Mouse (Mus musculus) limb, embryonic 13.5 days (tissue): ENCODE results near the gene Gm21764. TPM values are rescaled to one million over a fixed set of nuclear protein-coding genes. Genes with fewer than 3 reads are reported as not detected.
"Not testable (repeated sequence)": the region's sequence is repeated elsewhere in the genome, so short reads cannot be mapped to it uniquely, and the experiment has no call there.

ENCODE experiments used
- ATAC-seq: fragments of 200-750 bp; cut with Nextera tagmentation; 2 replicates; pipeline ENCODE4 v1.8.0; 2017; ENCODE audit warnings: low read depth, moderate number of reproducible peaks, moderate TSS enrichment; ENCODE audit not compliant: low FRiP score
- H3K27ac ChIP-seq: fragments of 300-500 bp; sonication (generic); 2 replicates; pipeline ENCODE4 v1.5.1; 2015; ENCODE audit warnings: inconsistent platforms, mild to moderate bottlenecking, moderate library complexity
- H3K27me3 ChIP-seq: fragments of 300-500 bp; sonication (generic); 2 replicates; pipeline ENCODE4 v1.6.1; 2015; ENCODE audit warnings: mild to moderate bottlenecking, inconsistent platforms
- H3K36me3 ChIP-seq: fragments of 300-500 bp; sonication (generic); 2 replicates; pipeline ENCODE4 v1.6.1; 2015; ENCODE audit warnings: inconsistent platforms, mild to moderate bottlenecking, moderate library complexity
- H3K4me1 ChIP-seq: fragments of 300-500 bp; sonication (generic); 2 replicates; pipeline ENCODE4 v1.6.1; 2015; ENCODE audit warnings: inconsistent platforms
- H3K4me2 ChIP-seq: fragments of 300-500 bp; sonication (generic); replicated peaks from 2 replicates; pipeline ENCODE4 v1.6.1; 2015; ENCODE audit warnings: inconsistent platforms, mild to moderate bottlenecking, moderate library complexity
- H3K4me3 ChIP-seq: fragments of 300-500 bp; sonication (generic); 2 replicates; pipeline ENCODE4 v1.5.1; 2015; ENCODE audit warnings: moderate library complexity, mild to moderate bottlenecking, inconsistent platforms
- H3K9ac ChIP-seq: fragments of 300-500 bp; sonication (generic); 2 replicates; pipeline ENCODE4 v1.6.1; 2015; ENCODE audit warnings: mild to moderate bottlenecking, inconsistent platforms
- H3K9me3 ChIP-seq: fragments of 300-500 bp; sonication (generic); 2 replicates; pipeline ENCODE4 v1.6.1; 2016; ENCODE audit warnings: inconsistent platforms
- WGBS: fragments of 180-500 bp; shearing (Covaris S2); methylation state at CpG from one replicate; pipeline ENCODE4 v1.1.7; 2015; 5-methylcytosine and 5-hydroxymethylcytosine counted together
- polyA plus RNA-seq: library from polyadenylated mRNA; unstranded; fragments of >200 nt; fragmentation: Nextera tagmentation; extraction: Ambion mirVana; gene quantifications from 2 replicates; pipeline ENCODE4 v1.2.1, GENCODE M21; 2015

Gm21764 gene
- not detected in 2 replicates for polyA plus RNA-seq

DNA sequence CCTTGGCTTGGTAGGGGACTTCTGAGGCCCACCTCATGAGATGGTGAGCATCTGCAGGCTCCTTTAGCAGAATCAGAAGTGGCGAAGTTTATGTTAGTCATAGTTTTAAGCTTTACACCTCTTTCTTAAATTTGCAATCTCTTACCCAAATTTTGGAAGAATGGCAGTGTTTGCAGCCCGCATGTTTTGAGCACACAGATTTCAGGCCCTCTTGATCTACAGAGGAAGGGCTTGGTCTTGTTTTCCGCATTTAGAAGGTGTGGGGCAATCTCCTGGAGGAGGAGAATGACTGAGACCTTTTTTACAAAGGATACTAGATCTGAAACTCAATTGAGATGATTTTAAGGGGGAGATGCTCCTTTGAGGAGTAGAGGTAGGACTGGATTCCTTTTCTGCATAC is at the start of gene Gm21764:
Gene Gm21764, minus strand, starts transcription at position 101 of the 400 bp plus-strand sequence.
- H3K4me3 ChIP-seq, H3K9me3 ChIP-seq, H3K27me3 ChIP-seq, H3K27ac ChIP-seq, ATAC-seq, H3K4me2 ChIP-seq, H3K4me1 ChIP-seq, H3K9ac ChIP-seq, H3K36me3 ChIP-seq: not testable (repeated sequence)
- no CpG with 5 or more reads among the region's 3 CpGs for WGBS

GRCm38 (mm10) chrY:18088816-18089215 is 27.2 kb upstream of the Gm21764 start, which contains the start of gene Ssty1:
Gene Ssty1 (plus strand): TSS chrY:18089116.
- H3K27me3 ChIP-seq, H3K9ac ChIP-seq, H3K4me2 ChIP-seq, H3K4me1 ChIP-seq, H3K4me3 ChIP-seq, ATAC-seq, H3K9me3 ChIP-seq, H3K36me3 ChIP-seq, H3K27ac ChIP-seq: not testable (repeated sequence)

Other genes with a start within 250 kb of the Gm21764 start
- not detected in 2 replicates for gene Gm21904, start 215.5 kb downstream of the Gm21764 start, polyA plus RNA-seq
- not detected in 2 replicates for gene Gm20772, start 187.1 kb downstream of the Gm21764 start, polyA plus RNA-seq
- gene Gm20831, start 187.1 kb downstream of the Gm21764 start, polyA plus RNA-seq = not detected in 2 replicates
- gene Srsy, start 124.5 kb downstream of the Gm21764 start, polyA plus RNA-seq = not detected in 2 replicates
- not detected in 2 replicates for gene Ssty1, start 27.3 kb upstream of the Gm21764 start, polyA plus RNA-seq